Mouse (Mus musculus): ENCODE measurements around the gene Hspbap1.

Hspbap1 gene

GRCm38 (mm10) chr16:35763590-35764296 lies 6.4 kb upstream of the Hspbap1 start:
- no peak for DNase-seq (ENCODE audit: low spot score)

GRCm38 (mm10) chr16:35764941-35765340 lies 5.2 kb upstream of the Hspbap1 start:
- DNase-seq (ENCODE audit: low spot score) = no peak

GRCm38 (mm10) chr16:35765449-35765848 lies 4.7 kb upstream of the Hspbap1 start:
- no peak for DNase-seq (ENCODE audit: low spot score)

- DNase-seq (ENCODE audit: low spot score) = no peak
These were observed 3.8 kb upstream of the Hspbap1 start for GRCm38 (mm10) chr16:35766366-35766765.

GRCm38 (mm10) chr16:35768469-35768784 lies 1.7 kb upstream of the Hspbap1 start:
- DNase-seq (ENCODE audit: low spot score) = no peak

- DNase-seq (ENCODE audit: low spot score) = peak; percentile 69
These were observed 1.2 kb upstream of the Hspbap1 start, which contains the start of gene Dirc2 for GRCm38 (mm10) chr16:35768785-35769642. Gene Dirc2, minus strand, starts transcription at chr16:35769356.

GRCm38 (mm10) chr16:35771141-35771540 lies 966 bp downstream of the Hspbap1 start:
- no peak for DNase-seq (ENCODE audit: low spot score)

- no peak for DNase-seq (ENCODE audit: low spot score)
These were observed 1.4 kb downstream of the Hspbap1 start for GRCm38 (mm10) chr16:35771606-35772005.

- DNase-seq (ENCODE audit: low spot score) = no peak
These were observed 2.4 kb downstream of the Hspbap1 start for GRCm38 (mm10) chr16:35772598-35772997.

- DNase-seq (ENCODE audit: low spot score) = no peak
These were observed 5.7 kb downstream of the Hspbap1 start for GRCm38 (mm10) chr16:35775835-35776234.

- DNase-seq (ENCODE audit: low spot score) = no peak
These were observed 6.6 kb downstream of the Hspbap1 start for GRCm38 (mm10) chr16:35776737-35777136.

- DNase-seq (ENCODE audit: low spot score) = no peak
These were observed 7.6 kb downstream of the Hspbap1 start for GRCm38 (mm10) chr16:35777768-35778167.

- no peak for DNase-seq (ENCODE audit: low spot score)
These were observed 9.5 kb downstream of the Hspbap1 start for GRCm38 (mm10) chr16:35779681-35780080.

GRCm38 (mm10) chr16:35781096-35781495 lies 10.9 kb downstream of the Hspbap1 start:
- no peak for DNase-seq (ENCODE audit: low spot score)

- DNase-seq (ENCODE audit: low spot score) = no peak
These were observed 11.5 kb downstream of the Hspbap1 start for GRCm38 (mm10) chr16:35781651-35782050.

- DNase-seq (ENCODE audit: low spot score) = no peak
These were observed 12.5 kb downstream of the Hspbap1 start for GRCm38 (mm10) chr16:35782451-35783206.

GRCm38 (mm10) chr16:35783207-35783573 lies 13.0 kb downstream of the Hspbap1 start:
- DNase-seq (ENCODE audit: low spot score) = no peak

- no peak for DNase-seq (ENCODE audit: low spot score)
These were observed 14.1 kb downstream of the Hspbap1 start for GRCm38 (mm10) chr16:35784134-35784725.

GRCm38 (mm10) chr16:35787163-35787562 lies 17.0 kb downstream of the Hspbap1 start:
- DNase-seq (ENCODE audit: low spot score) = no peak

GRCm38 (mm10) chr16:35787568-35788189 lies 17.5 kb downstream of the Hspbap1 start:
- no peak for DNase-seq (ENCODE audit: low spot score)

- no peak for DNase-seq (ENCODE audit: low spot score)
These were observed 18.2 kb downstream of the Hspbap1 start for GRCm38 (mm10) chr16:35788330-35788729.
